Mouse (Mus musculus) lung, postnatal 14 days (tissue): ENCODE data around the gene Slc16a9.
"Not testable (repeated sequence)": the region's sequence is repeated elsewhere in the genome, so short reads cannot be mapped to it uniquely, and the experiment has no call there.

Source experiments
- DNase-seq: peaks from one replicate; pipeline ENCODE4 v3.0.0; 2021

Gene Slc16a9

GRCm38 (mm10) chr10:70244921-70245558 is at the start of gene Slc16a9:
TSS of gene Slc16a9 (plus strand) at chr10:70245100.
- peak; percentile 78 for DNase-seq

GRCm38 (mm10) chr10:70195279-70195678 is 49.6 kb upstream of the Slc16a9 start:
- DNase-seq = no peak

GRCm38 (mm10) chr10:70195786-70196185 is 49.1 kb upstream of the Slc16a9 start:
- DNase-seq = peak; percentile 37

GRCm38 (mm10) chr10:70196666-70197065 is 48.2 kb upstream of the Slc16a9 start:
- peak; percentile 38 for DNase-seq

GRCm38 (mm10) chr10:70197601-70198000 is 47.3 kb upstream of the Slc16a9 start:
- DNase-seq = no peak

GRCm38 (mm10) chr10:70198012-70198411 is 46.9 kb upstream of the Slc16a9 start:
- no peak for DNase-seq

GRCm38 (mm10) chr10:70198951-70199463 is 45.9 kb upstream of the Slc16a9 start:
- no peak for DNase-seq

GRCm38 (mm10) chr10:70199466-70200210 is 45.3 kb upstream of the Slc16a9 start:
- DNase-seq = no peak

GRCm38 (mm10) chr10:70200889-70201500 is 43.9 kb upstream of the Slc16a9 start:
- peak; percentile 40 for DNase-seq

- DNase-seq = no peak
Observed at GRCm38 (mm10) chr10:70204505-70205399, 40.1 kb upstream of the Slc16a9 start, which contains the start of gene Mrln. TSS of gene Mrln (plus strand) at chr10:70204664.

- DNase-seq = no peak
Observed at GRCm38 (mm10) chr10:70211281-70211680, 33.6 kb upstream of the Slc16a9 start.

GRCm38 (mm10) chr10:70220971-70221370 is 23.9 kb upstream of the Slc16a9 start:
- no peak for DNase-seq

- not testable (repeated sequence) for DNase-seq
Observed at GRCm38 (mm10) chr10:70222231-70222630, 22.7 kb upstream of the Slc16a9 start.

GRCm38 (mm10) chr10:70224571-70224970 is 20.3 kb upstream of the Slc16a9 start:
- peak; percentile 27 for DNase-seq

GRCm38 (mm10) chr10:70225760-70226159 is 19.1 kb upstream of the Slc16a9 start:
- DNase-seq = peak; percentile 50

GRCm38 (mm10) chr10:70226608-70227007 is 18.3 kb upstream of the Slc16a9 start:
- DNase-seq = no peak

- no peak for DNase-seq
Observed at GRCm38 (mm10) chr10:70230352-70230751, 14.5 kb upstream of the Slc16a9 start.

GRCm38 (mm10) chr10:70237936-70238335 is 7.0 kb upstream of the Slc16a9 start:
- DNase-seq = no peak

- no peak for DNase-seq
Observed at GRCm38 (mm10) chr10:70242751-70243444, 2.0 kb upstream of the Slc16a9 start.

GRCm38 (mm10) chr10:70245559-70245945 is 652 bp downstream of the Slc16a9 start:
- DNase-seq = no peak

- DNase-seq = no peak
Observed at GRCm38 (mm10) chr10:70246076-70246475, 1.2 kb downstream of the Slc16a9 start.

- DNase-seq = no peak
Observed at GRCm38 (mm10) chr10:70250354-70250753, 5.5 kb downstream of the Slc16a9 start.
